Mouse (Mus musculus): ENCODE measurements around the gene Enpp4. TPM values are rescaled to one million over a fixed set of nuclear protein-coding genes. Genes with fewer than 3 reads are reported as not detected.

Enpp4 gene
- polyA plus RNA-seq, 1 experiment from 2014 or later, result 5.1 TPM

GRCm38 (mm10) chr17:44130429-44130828 is 24.8 kb upstream of the Enpp4 start:
- no peak overlapping the region for H3K4me2 ChIP-seq
- 0 out of 2 replicates have a peak, but pooled peaks cover 4% of the 10 kb centered on the region for H3K9me3 ChIP-seq (replicated peaks)
- no peak for ATAC-seq
- H3K4me3 ChIP-seq, result no peak overlapping the region
- H3K27ac ChIP-seq, result no peak overlapping the region
- no peaks in the 10 kb centered on the region for H3K36me3 ChIP-seq
- peaks cover 25% of the 10 kb centered on the region for H3K27me3 ChIP-seq (replicated peaks)
- 9% methylated on average over 7 of the region's 7 CpGs for WGBS (ENCODE audit: insufficient replicate concordance)
- H3K9ac ChIP-seq, result no peak overlapping the region
- no peaks in the 10 kb centered on the region for H3K4me1 ChIP-seq

- Histone ChIP-seq H3K9ac (no peak overlapping the region), H3K27ac (no peak overlapping the region), H3K4me3 (no peak overlapping the region), H3K4me1 (no peaks in the 10 kb centered on the region), H3K36me3 (no peaks in the 10 kb centered on the region), H3K27me3 (replicated peaks) (peaks cover 13% of the 10 kb centered on the region; the same call in 1 of the 2 replicates), H3K9me3 (replicated peaks) (0 out of 2 replicates have a peak, but pooled peaks cover 4% of the 10 kb centered on the region), H3K4me2 (no peak overlapping the region)
- WGBS (ENCODE audit: insufficient replicate concordance), result 71% methylated on average over 13 of the region's 13 CpGs
- ATAC-seq, result peak; percentile 47; the same call in 1 of the 2 replicates
Observed at GRCm38 (mm10) chr17:44129092-44129750, 23.6 kb upstream of the Enpp4 start.

- Histone ChIP-seq H3K27me3 (replicated peaks) (no peaks in the 10 kb centered on the region), H3K27ac (no peak overlapping the region), H3K4me3 (no peak overlapping the region), H3K9ac (no peak overlapping the region), H3K4me1 (no peaks in the 10 kb centered on the region), H3K9me3 (replicated peaks) (no peaks in the 10 kb centered on the region), H3K36me3 (no peaks in the 10 kb centered on the region), H3K4me2 (no peak overlapping the region)
- WGBS (ENCODE audit: insufficient replicate concordance), result 56% methylated on average over 12 of the region's 12 CpGs
- no peak for ATAC-seq
Observed at GRCm38 (mm10) chr17:44121366-44122100, 15.9 kb upstream of the Enpp4 start.

- no peaks in the 10 kb centered on the region for H3K4me1 ChIP-seq
- H3K4me2 ChIP-seq, result no peak overlapping the region
- no peaks in the 10 kb centered on the region for H3K27me3 ChIP-seq (replicated peaks)
- ATAC-seq, result no peak
- H3K36me3 ChIP-seq, result no peaks in the 10 kb centered on the region
- H3K27ac ChIP-seq, result no peak overlapping the region
- H3K9ac ChIP-seq, result no peak overlapping the region
- no peak overlapping the region for H3K4me3 ChIP-seq
- 52% methylated on average over 4 of the region's 4 CpGs for WGBS (ENCODE audit: insufficient replicate concordance)
- no peaks in the 10 kb centered on the region for H3K9me3 ChIP-seq (replicated peaks)
Observed at GRCm38 (mm10) chr17:44118231-44118630, 12.6 kb upstream of the Enpp4 start.

- ATAC-seq, result no peak
- Histone ChIP-seq H3K4me2 (no peak overlapping the region), H3K27me3 (replicated peaks) (no peaks in the 10 kb centered on the region), H3K4me1 (no peaks in the 10 kb centered on the region), H3K9ac (no peak overlapping the region), H3K9me3 (replicated peaks) (no peaks in the 10 kb centered on the region), H3K36me3 (no peaks in the 10 kb centered on the region), H3K27ac (no peak overlapping the region), H3K4me3 (no peak overlapping the region)
- 44% methylated on average over 2 of the region's 2 CpGs for WGBS (ENCODE audit: insufficient replicate concordance)
Observed at GRCm38 (mm10) chr17:44117721-44118120, 12.1 kb upstream of the Enpp4 start.

- Histone ChIP-seq H3K9me3 (replicated peaks) (no peaks in the 10 kb centered on the region), H3K27ac (no peak overlapping the region), H3K4me3 (no peak overlapping the region), H3K9ac (no peak overlapping the region), H3K27me3 (replicated peaks) (no peaks in the 10 kb centered on the region), H3K36me3 (no peaks in the 10 kb centered on the region), H3K4me1 (no peaks in the 10 kb centered on the region), H3K4me2 (no peak overlapping the region)
- ATAC-seq, result no peak
- WGBS (ENCODE audit: insufficient replicate concordance), result 55% methylated on average over 2 of the region's 2 CpGs
Observed at GRCm38 (mm10) chr17:44116584-44116983, 11.0 kb upstream of the Enpp4 start.

GRCm38 (mm10) chr17:44108331-44108730 is 2.7 kb upstream of the Enpp4 start:
- Histone ChIP-seq H3K27ac (no peak overlapping the region), H3K9me3 (replicated peaks) (no peaks in the 10 kb centered on the region), H3K9ac (no peak overlapping the region), H3K27me3 (replicated peaks) (no peaks in the 10 kb centered on the region), H3K4me3 (no peak overlapping the region), H3K36me3 (no peaks in the 10 kb centered on the region), H3K4me2 (no peak overlapping the region), H3K4me1 (peaks cover 20% of the 10 kb centered on the region)
- 62% methylated on average over 3 of the region's 3 CpGs for WGBS (ENCODE audit: insufficient replicate concordance)
- no peak for ATAC-seq

GRCm38 (mm10) chr17:44101961-44102360 is 3.6 kb downstream of the Enpp4 start:
- H3K4me1 ChIP-seq, result peaks cover 29% of the 10 kb centered on the region

GRCm38 (mm10) chr17:44100906-44101305 is 4.7 kb downstream of the Enpp4 start:
- Histone ChIP-seq H3K9ac (no peak overlapping the region), H3K27me3 (replicated peaks) (no peaks in the 10 kb centered on the region), H3K27ac (0 out of 2 replicates have a peak overlapping the region, but pooled peaks have one; percentile 2), H3K36me3 (peaks cover 22% of the 10 kb centered on the region; the same call in 1 of the 2 replicates), H3K4me1 (peaks cover 25% of the 10 kb centered on the region), H3K4me3 (no peak overlapping the region), H3K9me3 (replicated peaks) (no peaks in the 10 kb centered on the region), H3K4me2 (peak overlapping the region; percentile 20; the same call in 1 of the 2 replicates)
- 64% methylated on average over 9 of the region's 9 CpGs for WGBS (ENCODE audit: insufficient replicate concordance)
- no peak for ATAC-seq

More at GRCm38 (mm10) chr17:44101961-44102360, 3.6 kb downstream of the Enpp4 start:
- peaks cover 22% of the 10 kb centered on the region; the same call in 1 of the 2 replicates for H3K36me3 ChIP-seq
- WGBS (ENCODE audit: insufficient replicate concordance), result 84% methylated on average over 10 of the region's 10 CpGs
- H3K9ac ChIP-seq, result no peak overlapping the region
- H3K27me3 ChIP-seq (replicated peaks), result no peaks in the 10 kb centered on the region
- no peaks in the 10 kb centered on the region for H3K9me3 ChIP-seq (replicated peaks)
- no peak overlapping the region for H3K4me3 ChIP-seq
- ATAC-seq, result no peak
- no peak overlapping the region for H3K27ac ChIP-seq
- H3K4me2 ChIP-seq, result no peak overlapping the region

- Histone ChIP-seq H3K27ac (no peak overlapping the region), H3K4me2 (no peak overlapping the region), H3K9me3 (replicated peaks) (no peaks in the 10 kb centered on the region), H3K4me1 (peaks cover 24% of the 10 kb centered on the region), H3K9ac (no peak overlapping the region), H3K36me3 (peaks cover 22% of the 10 kb centered on the region; the same call in 1 of the 2 replicates), H3K4me3 (no peak overlapping the region), H3K27me3 (replicated peaks) (no peaks in the 10 kb centered on the region)
- 66% methylated on average over 4 of the region's 4 CpGs for WGBS (ENCODE audit: insufficient replicate concordance)
- ATAC-seq, result no peak
Observed at GRCm38 (mm10) chr17:44100486-44100885, 5.1 kb downstream of the Enpp4 start.

GRCm38 (mm10) chr17:44091512-44091911 is 14.1 kb downstream of the Enpp4 start:
- no peak overlapping the region for H3K4me3 ChIP-seq
- no peaks in the 10 kb centered on the region for H3K36me3 ChIP-seq
- H3K9ac ChIP-seq, result no peak overlapping the region
- no peak overlapping the region for H3K4me2 ChIP-seq
- no peaks in the 10 kb centered on the region for H3K27me3 ChIP-seq (replicated peaks)
- H3K9me3 ChIP-seq (replicated peaks), result no peaks in the 10 kb centered on the region
- WGBS (ENCODE audit: insufficient replicate concordance), result 48% methylated on average over 2 of the region's 2 CpGs
- no peak overlapping the region for H3K27ac ChIP-seq
- no peak for ATAC-seq
- no peaks in the 10 kb centered on the region for H3K4me1 ChIP-seq

- H3K36me3 ChIP-seq, result no peaks in the 10 kb centered on the region
- no peak for ATAC-seq
- H3K4me1 ChIP-seq, result no peaks in the 10 kb centered on the region
- H3K4me2 ChIP-seq, result no peak overlapping the region
- H3K27me3 ChIP-seq (replicated peaks), result no peaks in the 10 kb centered on the region
- H3K27ac ChIP-seq, result no peak overlapping the region
- no peaks in the 10 kb centered on the region for H3K9me3 ChIP-seq (replicated peaks)
- no peak overlapping the region for H3K4me3 ChIP-seq
- 51% methylated on average over 2 of the region's 2 CpGs for WGBS (ENCODE audit: insufficient replicate concordance)
- no peak overlapping the region for H3K9ac ChIP-seq
Observed at GRCm38 (mm10) chr17:44090916-44091315, 14.7 kb downstream of the Enpp4 start.

Measured in liver, embryonic 12.5 days (tissue).